Mouse (Mus musculus) brain, embryonic 18.5 days (tissue): ENCODE data around the gene Camk1g.

Experiments used
- DNase-seq: peaks from one replicate; pipeline ENCODE4 v3.0.0-alpha.2; 2012; ENCODE audit warnings: low read depth, low spot score

The Camk1g gene

DNA sequence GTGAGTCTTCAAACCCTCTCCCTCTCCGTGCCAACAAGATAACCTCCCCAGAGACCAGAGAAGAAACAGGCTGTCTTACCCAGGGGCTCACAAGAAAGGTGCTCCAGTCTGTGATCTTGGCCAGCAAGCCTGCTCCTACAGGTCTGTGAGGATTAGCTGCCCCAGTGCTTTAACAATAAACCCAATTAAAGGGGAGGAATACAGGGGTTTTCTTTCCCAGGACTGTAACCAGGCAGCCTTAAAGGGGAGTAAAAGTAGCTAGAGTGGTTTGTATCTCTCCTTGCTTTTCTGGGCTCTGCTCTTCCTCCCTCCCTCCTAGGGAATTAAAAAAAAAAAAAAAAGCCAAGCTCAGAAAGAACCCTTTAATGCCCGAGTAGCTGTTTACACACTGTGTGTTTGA lies at the start of gene Camk1g:
Camk1g (minus strand) TSS at position 203 of the 400 bp plus-strand sequence.
- DNase-seq, result peak; percentile 88

DNA sequence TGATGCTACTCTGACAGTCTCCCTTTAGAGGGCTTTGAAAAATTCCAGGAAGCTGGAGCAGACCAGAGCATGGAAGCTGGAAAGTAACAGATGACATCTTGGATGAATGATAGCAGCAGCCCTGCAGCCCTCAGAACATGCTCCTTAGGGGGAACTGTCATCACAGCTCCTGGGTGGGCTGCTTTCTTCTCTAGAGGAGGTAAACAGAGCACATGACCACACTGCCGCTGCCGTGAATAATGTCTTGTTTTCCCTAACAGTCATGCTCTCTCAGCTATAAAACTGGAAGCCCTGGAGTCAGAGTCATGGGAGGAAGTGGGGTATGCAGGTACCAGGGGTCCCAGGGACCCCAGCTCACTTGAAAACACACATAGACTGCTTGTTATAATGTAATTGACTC lies 49.1 kb upstream of the Camk1g start:
- DNase-seq, result no peak

DNA sequence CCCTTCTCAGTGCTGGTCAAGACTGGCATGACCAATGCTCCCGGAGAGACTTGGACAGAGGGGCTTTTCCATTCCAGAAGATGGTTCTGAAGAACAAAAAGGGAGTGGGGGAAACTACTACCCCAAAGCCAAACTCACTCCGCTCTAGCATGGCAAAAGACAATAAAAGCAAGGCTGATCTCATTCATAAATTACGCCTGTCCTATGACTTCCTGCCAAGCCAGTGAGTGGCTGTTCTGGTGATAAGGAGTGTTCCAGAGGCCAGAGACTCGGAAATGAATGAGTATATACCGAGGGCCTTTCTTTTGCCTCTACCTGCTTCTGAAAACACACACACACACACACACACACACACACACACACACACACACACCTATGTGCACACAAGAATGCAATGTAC lies 48.6 kb upstream of the Camk1g start:
- DNase-seq, result no peak

DNA sequence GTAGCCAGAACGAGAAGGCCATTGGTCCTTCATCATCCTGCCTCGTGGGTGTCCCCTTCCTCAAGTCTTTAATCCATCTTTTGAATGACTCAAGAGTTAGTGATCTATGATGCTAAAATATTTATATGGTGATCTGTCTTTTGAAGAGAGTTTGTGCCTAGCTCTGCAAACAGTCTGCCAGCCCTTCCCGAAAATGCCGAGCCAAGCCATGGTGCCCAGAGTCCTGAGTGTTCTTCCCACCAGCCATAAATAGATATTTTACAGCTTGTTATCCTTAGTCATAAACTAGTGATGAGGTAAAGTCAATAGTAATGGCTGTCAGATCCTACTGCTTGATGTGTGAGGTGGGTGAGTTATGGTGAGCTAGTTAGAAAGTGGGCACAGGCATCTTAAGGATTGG lies 44.0 kb upstream of the Camk1g start:
- no peak for DNase-seq

DNA sequence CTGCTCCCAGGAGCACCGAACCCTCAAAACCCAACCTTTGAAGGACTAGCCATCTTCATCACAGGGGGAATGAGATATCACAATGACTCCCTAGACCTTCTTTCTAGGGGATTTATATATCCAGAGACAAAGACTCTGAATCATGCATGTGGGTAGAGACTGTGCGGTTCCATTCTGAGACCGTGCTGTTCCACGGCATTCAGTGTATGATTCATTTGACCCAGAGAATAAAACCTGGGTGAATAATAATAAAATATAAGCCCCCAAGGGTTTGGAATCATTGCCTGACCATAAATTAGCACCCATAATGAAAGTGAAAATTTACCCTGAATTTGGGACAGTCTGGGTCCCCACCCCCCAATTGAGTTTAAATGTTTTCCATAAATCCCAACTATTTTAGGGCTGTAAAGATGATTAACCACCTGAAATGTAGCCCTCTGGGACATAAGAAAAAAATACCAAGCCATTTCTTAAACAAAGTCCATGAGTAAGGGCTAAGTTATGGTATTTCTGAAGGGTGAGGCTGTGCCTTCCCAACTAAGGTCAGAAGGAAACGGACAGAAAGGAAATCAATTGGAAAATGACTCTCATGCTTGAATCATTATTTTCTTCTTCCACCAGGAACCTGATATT lies 43.4 kb upstream of the Camk1g start:
- DNase-seq, result no peak

DNA sequence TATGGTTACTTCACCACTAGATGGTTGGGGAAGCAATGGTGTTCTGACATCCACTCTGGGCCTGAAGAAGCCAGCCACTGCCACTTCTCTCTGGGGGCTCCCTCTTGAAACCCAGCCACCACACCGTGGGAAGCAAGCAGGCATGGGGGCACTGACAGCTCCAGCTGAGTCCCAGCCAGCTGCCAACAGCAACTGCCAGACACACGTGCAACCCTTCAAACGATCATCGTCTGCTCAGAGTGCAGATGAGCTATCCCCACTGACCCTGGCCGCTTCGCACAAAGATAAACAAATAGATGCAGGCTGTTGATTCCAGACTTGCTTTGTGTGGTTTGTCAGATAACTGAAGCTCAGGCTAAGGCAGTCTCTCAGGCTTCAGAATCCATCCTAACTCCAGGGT lies 37.4 kb upstream of the Camk1g start:
- DNase-seq, result no peak

DNA sequence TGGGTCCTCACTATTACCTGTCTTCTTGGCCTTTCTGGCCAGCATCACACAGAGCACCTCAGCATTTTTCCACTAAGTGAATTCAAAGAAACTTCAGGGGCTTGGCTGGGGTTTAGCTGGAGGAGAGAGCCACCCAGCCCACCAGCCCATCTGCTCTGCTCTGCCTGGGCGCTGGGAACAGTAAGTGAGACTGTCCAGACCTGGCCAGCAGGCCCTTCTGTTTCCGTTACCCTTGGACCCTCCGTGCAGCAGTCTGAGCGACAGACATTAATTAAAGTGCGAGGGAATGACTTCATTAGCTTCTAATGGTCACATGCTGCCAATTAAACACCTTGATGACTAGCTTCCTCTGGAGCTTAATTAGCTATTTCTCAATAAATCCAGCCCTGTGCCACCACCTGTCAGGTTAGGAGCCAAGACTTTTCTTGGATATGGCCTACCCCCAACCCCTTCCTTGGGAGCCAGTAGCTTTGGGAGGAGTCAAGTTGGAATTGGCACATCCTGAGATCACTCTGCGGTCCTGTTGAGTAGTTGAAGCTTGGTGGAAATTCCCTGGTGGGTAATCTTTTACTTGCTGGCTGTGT lies 36.1 kb upstream of the Camk1g start:
- no peak for DNase-seq

DNA sequence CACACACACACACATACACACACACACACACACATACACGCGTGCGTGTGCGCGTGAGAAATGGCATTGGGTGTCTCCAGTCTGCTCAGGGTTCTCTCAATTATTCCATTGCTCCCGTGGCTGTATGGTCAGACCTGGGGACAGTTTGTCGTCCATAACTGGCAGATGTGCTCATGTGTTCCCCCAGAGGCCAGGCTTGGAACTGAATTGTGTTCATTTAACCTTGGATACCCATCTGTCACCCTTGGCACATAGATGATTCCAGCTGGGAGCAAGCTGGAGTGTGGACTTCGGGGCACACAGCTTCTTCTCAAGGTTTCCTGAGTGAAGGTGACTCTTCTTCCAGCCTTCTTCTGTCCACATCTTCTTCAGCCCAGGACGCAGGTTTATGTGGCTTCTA lies 31.6 kb upstream of the Camk1g start:
- no peak for DNase-seq

DNA sequence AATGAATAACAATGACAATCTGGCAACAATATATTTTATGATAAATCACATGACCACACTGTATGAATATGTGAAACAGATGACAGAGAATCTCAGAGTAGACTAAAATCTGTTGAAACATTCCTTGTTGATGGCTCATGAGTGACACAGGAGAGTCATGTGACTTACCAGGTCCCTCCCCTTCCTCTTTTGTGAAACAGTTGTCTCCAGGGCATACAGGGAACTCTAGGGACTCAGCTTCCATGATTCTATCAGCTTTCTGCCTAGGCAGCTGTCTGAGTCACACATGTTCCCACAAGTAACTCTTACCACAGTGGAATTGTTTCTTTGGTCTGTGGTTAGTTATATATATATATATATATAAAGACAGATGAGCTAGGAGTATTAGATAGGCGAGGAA lies 30.2 kb upstream of the Camk1g start:
- DNase-seq, result no peak

DNA sequence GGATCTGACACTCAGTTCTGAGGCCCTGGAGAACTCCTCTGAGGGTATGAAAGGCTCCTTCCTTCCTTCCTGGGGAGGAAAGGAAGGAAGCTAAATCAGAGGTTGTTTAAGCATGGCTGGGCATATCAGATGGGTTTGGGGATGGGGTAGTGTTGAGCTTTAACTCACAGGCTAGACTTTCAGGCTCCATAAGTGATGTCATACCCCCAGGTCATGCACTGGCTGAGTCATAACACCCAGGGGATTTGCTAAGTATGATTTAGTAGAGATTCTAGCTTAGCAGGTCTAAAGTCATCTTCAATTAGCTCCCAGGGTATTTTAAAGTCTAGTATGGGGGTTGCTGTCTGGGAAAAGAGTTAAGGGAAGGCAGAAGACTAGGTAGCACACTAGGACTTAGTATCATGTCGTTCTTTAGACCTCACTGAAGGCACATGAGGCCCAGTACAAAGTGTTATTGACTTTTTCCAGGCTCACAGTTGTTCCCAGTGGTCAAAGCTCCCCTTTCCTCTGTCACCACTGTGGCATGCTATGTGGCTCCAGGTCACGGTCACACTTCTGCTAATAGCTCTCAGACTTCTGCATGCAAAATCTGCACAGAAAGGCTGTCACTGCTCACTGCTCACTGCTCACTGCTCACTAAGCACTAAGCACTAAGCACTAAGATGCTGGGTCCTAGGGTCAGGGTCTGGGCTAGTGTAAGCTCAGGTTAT lies 28.8 kb upstream of the Camk1g start:
- DNase-seq, result no peak

DNA sequence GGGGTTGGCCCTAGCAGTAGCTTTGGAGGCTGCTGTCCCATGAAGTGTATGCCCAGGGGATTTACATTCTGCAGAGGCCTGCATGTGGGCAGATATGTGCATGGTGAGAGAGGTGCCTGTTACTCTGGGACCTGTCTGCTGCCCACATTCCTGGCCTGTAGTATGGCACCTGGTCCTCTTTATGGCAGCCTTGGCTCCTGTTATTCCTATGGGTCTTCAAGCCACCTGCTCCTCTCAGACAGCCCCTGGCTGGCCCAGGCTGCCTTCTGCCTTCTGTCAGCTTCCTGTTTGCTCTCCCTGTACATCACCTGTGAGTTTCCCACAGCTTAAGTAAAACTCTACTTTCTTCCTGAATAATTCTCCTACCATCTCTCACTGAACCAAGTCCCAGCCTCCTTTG lies 27.0 kb upstream of the Camk1g start:
- DNase-seq, result no peak

DNA sequence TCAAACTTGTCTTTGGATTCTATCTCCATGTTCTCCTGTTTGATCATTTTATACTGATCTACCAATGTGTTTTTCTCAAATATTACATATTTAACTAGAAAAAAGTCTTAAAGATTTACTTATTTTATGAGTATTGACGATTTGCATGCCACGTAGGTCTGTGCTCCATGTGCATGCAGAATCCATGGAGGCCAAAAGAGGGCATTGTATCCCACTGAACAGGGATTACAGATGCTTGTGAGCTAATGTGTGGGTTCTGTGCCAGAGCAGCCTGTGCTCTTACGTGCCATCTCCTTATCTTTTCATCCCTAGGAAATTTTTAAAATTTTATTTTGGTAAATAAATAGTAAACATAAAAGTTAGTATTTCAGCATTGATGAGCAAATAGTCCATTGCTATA lies 22.2 kb upstream of the Camk1g start:
- no peak for DNase-seq

DNA sequence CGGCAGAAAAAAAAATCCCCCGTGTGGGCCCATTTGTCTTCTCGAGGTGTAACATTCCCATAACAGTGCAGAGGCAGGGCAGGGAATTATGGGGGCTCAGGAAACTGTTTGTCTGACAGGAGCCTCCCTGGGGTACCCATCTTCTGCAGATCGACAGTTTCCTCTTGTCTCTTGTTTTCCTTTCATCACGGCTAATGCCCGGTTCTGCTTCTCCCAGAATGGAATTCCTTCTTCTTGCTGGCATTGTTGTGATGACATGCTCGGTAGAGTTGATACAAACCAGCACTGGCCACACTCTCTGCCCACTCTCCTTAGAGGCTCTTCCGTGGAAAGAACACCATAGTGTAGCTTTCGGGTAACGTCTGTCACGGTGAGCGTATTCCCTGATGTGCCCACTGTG lies 19.9 kb upstream of the Camk1g start:
- DNase-seq, result no peak

DNA sequence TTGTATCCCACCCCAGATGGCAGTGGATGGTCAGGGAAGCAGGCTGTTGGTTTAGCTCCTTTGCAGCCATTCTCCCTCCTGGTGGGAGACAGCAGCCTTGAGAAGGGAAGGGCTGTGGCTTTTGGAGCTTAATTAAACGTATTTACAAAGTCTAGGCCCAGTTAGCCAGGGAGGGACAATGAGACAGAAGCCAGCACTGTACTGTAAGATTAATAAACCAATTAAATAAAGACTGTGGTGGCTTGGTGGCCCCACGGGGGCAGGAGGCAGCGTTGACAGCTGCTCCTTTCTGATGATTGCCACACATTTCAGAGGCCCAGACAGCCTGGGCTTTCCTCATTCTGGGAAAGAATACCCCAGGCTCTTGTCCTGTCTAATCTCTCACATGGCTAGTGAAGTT lies 19.4 kb upstream of the Camk1g start:
- DNase-seq, result no peak

DNA sequence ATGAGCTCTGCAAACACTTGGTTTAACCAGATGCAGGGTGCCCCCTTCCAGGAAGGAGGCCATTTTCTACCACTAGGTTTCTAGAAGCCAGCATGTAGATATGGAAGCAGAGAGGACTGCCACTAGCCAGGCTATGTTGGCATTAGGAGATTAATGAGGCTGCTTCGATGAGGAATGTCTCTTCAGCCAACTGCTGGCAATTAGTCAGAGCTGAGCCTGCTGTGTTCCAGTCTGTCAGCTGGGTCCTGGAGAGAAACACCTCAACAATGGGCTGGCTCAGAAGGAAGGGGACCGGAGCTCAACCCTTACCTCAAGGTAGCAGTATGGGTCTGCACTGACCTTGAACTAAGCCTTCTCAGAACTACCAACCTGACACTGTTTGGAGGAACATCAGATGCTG lies 17.1 kb upstream of the Camk1g start:
- no peak for DNase-seq

DNA sequence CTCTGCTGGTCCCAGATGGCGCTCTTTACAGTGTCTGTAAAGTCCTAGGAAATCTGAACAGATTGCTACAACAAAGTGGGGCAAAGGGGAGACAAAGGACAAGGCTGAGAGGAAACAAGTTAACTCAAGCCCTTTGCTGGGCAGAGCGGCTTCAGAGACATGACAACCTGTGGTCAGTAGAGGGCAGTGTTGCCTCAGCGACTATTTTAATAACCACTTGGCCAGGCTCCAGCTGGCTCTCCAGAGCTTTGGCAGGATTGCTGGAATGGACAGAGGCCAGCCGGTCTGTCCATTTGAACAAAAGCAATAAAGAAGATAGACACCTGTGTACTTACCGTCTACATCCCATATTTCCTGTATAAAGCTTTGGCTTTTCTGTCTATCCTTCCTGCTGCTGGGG lies 16.0 kb upstream of the Camk1g start:
- DNase-seq, result no peak

DNA sequence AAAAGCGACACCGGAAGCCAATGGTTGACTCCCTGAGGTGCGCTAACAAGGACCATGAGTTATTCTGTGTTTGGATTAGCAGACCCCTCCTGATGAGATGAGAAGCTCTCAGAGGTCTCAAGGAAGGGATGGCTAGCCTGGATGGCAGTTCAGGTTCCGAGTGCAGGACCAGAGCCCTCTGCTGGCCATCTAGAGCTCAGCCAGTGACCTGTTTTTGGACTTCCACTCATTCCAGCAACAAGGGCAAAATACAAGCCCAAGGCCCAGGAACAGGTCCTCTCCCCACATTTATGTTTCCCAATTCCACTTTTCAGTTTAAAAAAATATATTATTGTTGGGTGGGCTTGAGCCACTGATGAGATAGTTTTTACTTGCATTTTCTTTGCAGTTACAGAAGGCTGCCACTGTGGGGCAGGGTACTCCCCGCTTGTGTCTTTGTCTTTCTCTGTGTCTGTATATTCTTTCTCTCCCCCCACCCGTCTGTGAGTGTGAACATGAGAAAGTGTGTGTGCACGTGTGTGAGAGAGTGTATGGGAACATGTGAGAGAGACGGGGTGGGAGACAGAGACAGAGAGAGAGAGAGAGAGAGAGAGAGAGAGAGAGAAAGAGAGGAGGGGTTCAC lies 12.9 kb upstream of the Camk1g start:
- no peak for DNase-seq

DNA sequence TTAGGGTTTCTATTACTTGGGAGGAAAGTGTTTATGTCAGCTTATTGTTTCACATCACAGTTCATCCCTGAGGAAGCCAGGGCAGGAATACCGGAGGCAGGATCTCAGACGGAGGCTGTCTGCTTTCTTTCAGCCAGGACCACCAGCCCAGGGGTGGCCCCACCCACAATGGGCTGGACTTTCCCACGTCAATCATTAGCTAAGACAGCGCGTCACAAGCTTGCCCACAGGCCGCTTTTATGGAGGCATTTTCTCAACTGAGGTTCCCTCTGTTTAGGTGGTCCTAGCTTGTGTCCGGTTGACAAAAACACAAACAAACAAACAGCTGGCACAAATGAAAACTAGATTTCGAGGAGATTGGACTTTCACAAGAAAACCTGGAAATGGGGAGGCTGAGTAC lies 12.3 kb upstream of the Camk1g start:
- no peak for DNase-seq

DNA sequence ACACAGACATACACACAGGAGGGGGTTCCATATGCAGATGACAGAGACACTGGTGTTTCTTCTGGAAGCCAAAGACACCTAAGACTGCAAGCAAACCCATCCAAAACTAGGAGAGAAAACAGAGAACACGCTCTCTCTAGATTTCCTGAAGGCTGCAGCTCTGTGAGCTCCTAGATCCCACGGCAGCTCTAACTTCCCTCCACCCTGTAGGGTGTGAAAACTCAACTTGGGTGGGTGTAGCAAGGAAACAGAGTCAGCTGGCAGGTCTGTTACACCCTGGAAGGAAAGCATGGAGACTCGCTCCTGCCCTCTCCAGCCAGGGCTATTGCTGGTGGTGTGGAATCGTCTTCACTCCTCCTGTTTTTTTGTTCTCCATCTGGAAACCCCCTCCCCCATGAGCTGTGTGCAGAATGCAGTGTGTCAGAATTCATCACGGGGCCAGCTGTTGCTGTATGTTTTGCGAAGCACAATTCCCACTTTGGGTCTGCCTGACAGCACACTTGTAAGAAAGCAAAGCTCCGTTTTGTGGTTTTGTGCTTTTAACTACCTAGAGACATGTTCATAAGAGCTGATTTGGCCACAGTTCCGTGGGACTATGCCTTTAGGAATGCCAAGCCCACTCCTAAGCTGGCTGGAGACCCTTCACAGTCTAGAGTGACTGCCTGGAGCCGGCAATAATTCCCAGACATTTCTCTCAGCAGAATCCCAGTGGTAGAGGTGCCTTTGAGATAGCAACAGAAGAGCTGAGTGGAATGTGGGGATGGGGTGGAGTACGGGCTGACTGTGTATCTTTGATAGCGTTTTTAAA lies 11.7 kb upstream of the Camk1g start:
- no peak for DNase-seq

DNA sequence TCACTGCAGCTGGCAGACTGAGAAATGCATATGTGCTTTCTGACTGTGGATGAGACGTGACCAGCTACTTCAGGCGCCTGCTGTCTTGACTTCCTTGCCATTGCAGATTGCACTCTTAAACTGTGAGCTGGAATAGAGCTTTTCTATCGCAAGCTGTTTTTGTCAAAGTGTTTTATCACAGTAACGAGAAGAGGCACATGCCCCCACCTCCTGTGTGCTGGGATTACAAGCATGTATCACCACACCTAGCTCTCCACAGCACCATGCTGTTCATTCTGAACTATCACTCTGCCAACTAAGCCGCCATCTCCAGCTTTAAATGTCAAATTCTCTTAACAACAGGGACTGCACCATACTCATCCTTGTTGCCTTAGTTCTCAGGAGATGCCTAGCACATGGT lies 10.8 kb upstream of the Camk1g start:
- no peak for DNase-seq

DNA sequence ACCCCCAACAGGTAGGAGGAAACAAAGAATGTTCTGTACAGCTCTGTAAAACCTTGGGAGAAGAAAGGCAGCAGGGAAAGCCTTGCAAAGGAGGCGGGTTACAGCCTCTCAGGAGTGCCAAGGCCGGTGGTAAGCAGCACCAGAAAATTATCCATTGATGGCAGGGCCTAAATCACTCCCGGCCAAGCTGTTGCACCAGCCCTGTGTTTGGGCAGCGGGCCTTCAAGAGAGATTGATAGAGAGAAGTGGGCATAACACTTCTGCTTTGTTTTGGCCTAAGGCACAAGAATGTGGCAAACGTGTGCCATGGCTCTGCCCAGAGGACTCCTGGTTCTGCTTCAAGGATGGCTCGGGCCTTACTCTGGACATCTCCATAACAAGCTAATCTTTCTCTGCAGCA lies 9.5 kb upstream of the Camk1g start:
- DNase-seq, result no peak

DNA sequence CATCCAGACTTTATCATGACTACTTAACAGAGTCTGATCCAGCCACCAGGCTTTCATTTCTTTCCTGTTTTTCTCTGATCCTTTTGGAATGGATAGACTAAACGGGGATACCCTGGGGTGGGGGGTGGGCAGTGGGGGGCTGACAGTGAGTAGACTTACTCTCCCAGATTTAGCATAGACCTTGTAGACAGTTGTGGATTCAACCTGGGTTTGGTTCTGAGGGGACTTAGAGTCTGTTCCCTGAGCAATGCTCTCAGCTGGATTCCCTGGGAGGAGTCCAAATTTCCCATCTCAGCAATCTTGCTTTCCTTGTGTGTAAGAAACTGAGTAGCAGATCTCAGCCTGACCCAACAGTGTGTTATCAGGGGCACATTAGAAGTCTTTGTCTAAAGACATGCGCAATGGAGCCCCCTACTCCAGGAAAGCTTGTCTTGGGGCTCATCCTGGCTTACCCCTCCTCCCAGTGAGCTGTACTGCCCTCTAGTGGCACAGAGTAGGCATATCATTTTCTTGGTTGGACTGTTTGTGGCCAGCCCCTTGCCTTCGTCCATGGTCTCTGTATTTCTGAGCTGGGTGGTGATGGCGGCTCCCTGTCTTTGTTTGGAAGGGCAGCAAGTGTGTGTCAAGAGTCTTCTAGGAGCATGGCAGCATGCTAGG lies 6.5 kb upstream of the Camk1g start:
- no peak for DNase-seq
